Mouse (Mus musculus): Measurements from ENCODE around the gene Kbtbd8. TPM values are rescaled to one million over a fixed set of nuclear protein-coding genes. Genes with fewer than 3 reads are reported as not detected.
A peak's percentile ranks its signal among the peaks of the same experiment; 100 is the strongest.

The Kbtbd8 gene
- 1 to 10 TPM; 1.9 to 3.0 TPM for total RNA-seq (2021)
- long read RNA-seq, experiment 1, partial matches to known transcripts: 0 of 7 reads
- long read RNA-seq, experiment 1, other reads (novel, unspliced or antisense): 7 of 7 reads
- long read RNA-seq, experiment 2, partial matches to known transcripts: 1 of 9 reads
- long read RNA-seq, experiment 2, other reads (novel, unspliced or antisense): 8 of 9 reads

- DNase-seq: no peak
Measured at GRCm38 (mm10) chr6:95116946-95117345, at the start of gene Kbtbd8. TSS of gene Kbtbd8 (plus strand) at chr6:95117240.

GRCm38 (mm10) chr6:95069753-95070152 lies 47.3 kb upstream of the Kbtbd8 start:
- DNase-seq: no peak

GRCm38 (mm10) chr6:95085276-95085675 lies 31.8 kb upstream of the Kbtbd8 start:
- no peak for DNase-seq

- DNase-seq: no peak
Measured at GRCm38 (mm10) chr6:95087154-95087846, 29.7 kb upstream of the Kbtbd8 start.

GRCm38 (mm10) chr6:95088075-95088474 lies 29.0 kb upstream of the Kbtbd8 start:
- DNase-seq: no peak

GRCm38 (mm10) chr6:95094695-95095094 lies 22.3 kb upstream of the Kbtbd8 start:
- no peak for DNase-seq

- peak; percentile 58 for DNase-seq
Measured at GRCm38 (mm10) chr6:95098366-95099109, 18.5 kb upstream of the Kbtbd8 start.

- DNase-seq: no peak
Measured at GRCm38 (mm10) chr6:95103706-95104105, 13.3 kb upstream of the Kbtbd8 start.

GRCm38 (mm10) chr6:95108437-95108836 lies 8.6 kb upstream of the Kbtbd8 start:
- no peak for DNase-seq

GRCm38 (mm10) chr6:95109691-95110450 lies 7.2 kb upstream of the Kbtbd8 start:
- no peak for DNase-seq

GRCm38 (mm10) chr6:95112015-95112414 lies 5.0 kb upstream of the Kbtbd8 start:
- no peak for DNase-seq

- DNase-seq: no peak
Measured at GRCm38 (mm10) chr6:95116513-95116912, 527 bp upstream of the Kbtbd8 start.

- DNase-seq: peak; percentile 95
Measured at GRCm38 (mm10) chr6:95117614-95118541, 838 bp downstream of the Kbtbd8 start.

GRCm38 (mm10) chr6:95119389-95119788 lies 2.3 kb downstream of the Kbtbd8 start:
- no peak for DNase-seq

- DNase-seq: peak; percentile 6
Measured at GRCm38 (mm10) chr6:95149931-95150534, 33.0 kb downstream of the Kbtbd8 start.

- no peak for DNase-seq
Measured at GRCm38 (mm10) chr6:95150885-95151284, 33.8 kb downstream of the Kbtbd8 start.

GRCm38 (mm10) chr6:95151563-95151962 lies 34.5 kb downstream of the Kbtbd8 start:
- DNase-seq: no peak

- DNase-seq: no peak
Measured at GRCm38 (mm10) chr6:95163965-95164364, 46.9 kb downstream of the Kbtbd8 start.

GRCm38 (mm10) chr6:95165630-95166029 lies 48.6 kb downstream of the Kbtbd8 start:
- DNase-seq: no peak

GRCm38 (mm10) chr6:95167668-95168227 lies 50.7 kb downstream of the Kbtbd8 start:
- no peak for DNase-seq

- DNase-seq: no peak
Measured at GRCm38 (mm10) chr6:95169411-95169810, 52.4 kb downstream of the Kbtbd8 start.

All from gastrocnemius, postnatal 25 days (tissue).